Mouse (Mus musculus) cerebellum, adult 11-12 months (tissue): ENCODE results near the gene Lman2l.

Source experiments
- DNase-seq: peaks from one replicate; pipeline ENCODE4 v3.0.0; 2022

Gene Lman2l

GRCm38 (mm10) chr1:36457388-36458014, 12.4 kb upstream of the Lman2l start:
- DNase-seq, result no peak

DNA sequence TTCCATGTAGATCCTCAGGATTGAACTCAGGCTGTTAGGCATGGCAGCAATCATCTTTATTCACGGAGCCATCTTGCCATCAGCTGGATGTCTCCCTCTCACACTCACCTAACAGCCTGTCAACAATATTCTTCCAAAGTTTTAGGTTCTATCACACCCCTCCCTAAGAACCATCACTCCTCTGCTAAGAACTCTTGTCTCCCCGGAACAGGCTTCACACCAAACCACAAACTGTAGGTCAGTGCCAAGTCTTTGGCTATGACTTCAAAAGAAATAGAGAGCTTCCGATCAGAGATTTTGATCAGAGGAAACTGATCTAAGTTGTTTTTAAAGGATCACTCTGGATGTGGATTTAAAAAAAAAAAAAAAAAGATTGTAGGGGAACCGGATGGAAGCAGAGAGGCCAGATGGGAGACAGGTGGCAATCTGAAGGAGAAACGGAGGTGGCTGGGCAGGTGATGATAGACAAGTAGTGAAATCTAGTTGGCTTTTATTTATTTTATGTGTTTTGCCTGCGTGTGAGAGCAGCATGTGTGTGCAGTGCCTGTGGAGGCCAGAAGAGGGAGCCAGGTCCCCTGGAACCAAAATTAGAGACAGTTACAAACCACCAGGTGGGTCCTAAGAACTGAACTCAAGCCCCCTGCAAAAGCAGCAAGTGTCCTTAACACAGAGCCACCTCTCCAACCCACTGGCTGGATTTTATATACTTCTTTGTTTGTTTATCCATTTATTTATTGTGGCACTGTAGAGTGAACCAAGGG, 9.2 kb upstream of the Lman2l start:
- no peak for DNase-seq

- DNase-seq, result no peak
Measured at GRCm38 (mm10) chr1:36446841-36447240, 1.8 kb upstream of the Lman2l start.

- DNase-seq, result no peak
Measured at GRCm38 (mm10) chr1:36446106-36446824, 1.2 kb upstream of the Lman2l start.

GRCm38 (mm10) chr1:36445508-36445907, 437 bp upstream of the Lman2l start:
- DNase-seq, result no peak

DNA sequence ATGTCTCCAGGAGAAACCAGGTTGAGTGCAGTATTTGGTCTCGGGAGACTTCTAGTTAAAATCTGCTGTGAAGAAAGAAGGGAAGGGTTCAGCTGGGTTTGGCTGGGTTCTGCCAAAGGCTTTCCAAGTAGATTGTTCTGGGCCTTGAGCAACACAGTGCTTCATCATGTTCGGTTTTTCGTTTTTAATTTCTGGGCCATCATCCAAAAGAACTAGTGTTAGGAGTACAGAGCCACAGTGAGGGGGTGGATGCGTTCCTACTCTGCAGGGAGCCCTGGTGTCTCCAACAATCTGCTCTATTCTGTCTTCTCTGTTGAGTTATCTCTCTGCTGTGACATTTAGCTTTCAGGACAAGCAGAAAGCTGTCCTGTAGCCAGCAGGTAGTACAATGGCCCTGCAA, 4.0 kb downstream of the Lman2l start:
- peak; percentile 73 for DNase-seq

- DNase-seq, result no peak
Measured at GRCm38 (mm10) chr1:36437223-36437622, 7.8 kb downstream of the Lman2l start.

GRCm38 (mm10) chr1:36436515-36436914, 8.6 kb downstream of the Lman2l start:
- DNase-seq, result no peak

DNA sequence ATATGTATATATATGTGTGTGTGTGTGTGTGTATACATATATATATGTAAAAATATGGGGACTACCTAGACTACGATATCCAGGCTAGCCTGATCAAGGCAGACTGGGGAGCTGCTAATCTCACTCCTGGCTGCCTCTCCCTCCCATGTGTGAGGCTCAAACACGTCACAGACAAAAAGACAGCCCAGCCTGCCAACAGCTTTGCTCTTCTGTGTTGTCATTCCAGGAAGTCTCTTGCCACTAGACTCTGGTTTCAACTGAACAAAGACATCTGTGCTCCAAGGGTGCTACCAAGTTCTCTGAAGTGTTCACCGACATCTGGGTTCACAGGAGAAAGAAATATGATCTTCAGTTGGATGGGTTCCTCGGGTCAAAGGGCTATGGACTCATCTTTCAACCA, 10.0 kb downstream of the Lman2l start:
- DNase-seq, result no peak

DNA sequence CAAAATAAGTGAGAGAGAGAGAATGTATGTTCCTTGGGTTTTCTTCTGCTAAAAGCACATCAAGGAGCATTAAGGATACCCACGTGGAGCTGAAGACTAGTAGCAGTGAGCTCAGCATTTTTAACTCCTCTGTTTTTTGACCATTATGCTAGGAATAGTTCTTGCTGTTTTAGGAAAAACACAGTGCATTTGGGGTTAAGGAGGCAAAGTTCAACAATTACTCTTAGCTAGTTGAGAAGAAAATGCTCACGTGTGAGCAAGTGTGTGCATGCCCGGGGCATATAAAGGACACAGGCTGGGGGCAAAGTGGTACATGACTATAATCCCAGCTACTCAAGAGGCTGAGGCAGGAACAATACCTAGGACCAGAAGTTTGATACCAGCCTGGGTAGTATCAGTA, 11.5 kb downstream of the Lman2l start:
- no peak for DNase-seq

DNA sequence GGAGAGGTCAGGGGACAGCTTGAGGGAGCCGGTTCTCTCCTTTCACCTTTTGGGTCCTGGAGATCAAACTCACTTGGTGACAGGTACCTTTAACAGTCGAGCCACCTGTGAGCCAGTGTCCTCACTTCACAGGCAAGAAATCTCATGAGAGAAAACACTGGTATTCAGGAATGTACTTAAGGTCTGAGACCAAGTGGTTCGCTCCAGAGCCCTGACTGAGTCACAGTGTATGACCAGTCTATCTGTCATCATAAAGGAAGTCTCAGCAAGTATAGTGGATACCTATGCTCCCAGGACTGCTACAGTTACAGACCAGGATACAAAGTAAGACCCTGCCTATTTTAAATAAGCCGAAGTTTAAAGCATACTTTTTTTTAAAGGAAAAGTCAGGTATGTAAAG, 12.1 kb downstream of the Lman2l start:
- no peak for DNase-seq

GRCm38 (mm10) chr1:36429511-36429910, 15.6 kb downstream of the Lman2l start:
- DNase-seq, result no peak

DNA sequence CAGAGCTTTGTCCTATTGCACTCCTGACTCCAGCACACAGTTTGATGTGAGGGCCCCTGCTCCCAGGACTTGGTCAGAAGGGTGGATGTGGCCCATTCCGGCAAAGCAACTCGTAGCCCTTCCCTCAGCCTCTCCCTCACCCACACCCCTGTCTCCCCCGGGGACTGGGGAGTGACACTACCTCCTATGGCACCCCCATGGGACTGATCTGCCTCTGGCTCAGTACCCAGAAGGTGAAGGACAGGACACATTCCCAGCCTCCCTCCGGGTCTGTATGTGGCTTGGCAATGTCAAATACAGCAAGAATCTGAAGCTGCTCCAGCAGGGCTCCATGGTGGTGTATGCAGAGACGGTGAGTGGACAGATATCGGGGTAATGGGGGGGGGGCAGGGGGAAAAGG, 40.5 kb downstream of the Lman2l start:
- DNase-seq, result no peak

DNA sequence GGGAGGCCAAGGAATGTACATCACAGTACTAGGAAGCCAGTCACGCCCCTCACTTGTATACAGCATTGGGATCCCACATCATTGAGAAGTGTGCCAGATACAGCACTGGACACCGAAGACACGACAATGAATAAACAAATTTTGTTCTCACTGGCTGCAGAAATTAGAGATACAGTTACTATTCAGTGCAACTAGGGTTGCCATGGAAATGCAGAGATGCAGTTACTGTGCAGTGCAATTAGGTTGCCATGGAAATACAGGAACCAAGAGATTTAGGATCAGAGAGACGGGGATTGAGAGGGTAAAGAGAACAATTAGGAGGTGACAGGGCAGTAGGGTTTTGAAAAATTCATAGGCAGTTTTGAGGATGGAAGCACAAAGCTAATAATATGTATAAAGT, 43.6 kb downstream of the Lman2l start:
- no peak for DNase-seq

DNA sequence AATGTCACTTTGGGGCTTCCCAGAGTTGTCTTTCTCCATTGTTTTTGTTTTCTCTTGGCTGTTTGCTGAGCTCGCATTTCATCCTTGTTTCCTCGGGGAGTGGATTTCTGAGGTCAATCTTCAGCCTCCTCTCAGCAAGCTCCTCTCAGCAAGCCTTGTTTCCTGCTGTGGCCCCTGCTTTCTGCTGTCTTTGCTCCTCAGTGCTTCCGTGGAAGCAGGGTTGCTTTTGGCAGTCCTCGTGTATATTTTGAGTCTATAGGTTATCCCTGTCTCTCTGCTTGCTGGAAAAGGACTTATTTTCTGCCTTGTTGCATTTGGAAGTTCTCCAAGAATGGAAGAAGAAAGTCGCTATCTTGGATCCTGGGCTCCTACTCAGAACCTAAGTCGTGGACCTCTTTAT, 48.0 kb downstream of the Lman2l start:
- no peak for DNase-seq

DNA sequence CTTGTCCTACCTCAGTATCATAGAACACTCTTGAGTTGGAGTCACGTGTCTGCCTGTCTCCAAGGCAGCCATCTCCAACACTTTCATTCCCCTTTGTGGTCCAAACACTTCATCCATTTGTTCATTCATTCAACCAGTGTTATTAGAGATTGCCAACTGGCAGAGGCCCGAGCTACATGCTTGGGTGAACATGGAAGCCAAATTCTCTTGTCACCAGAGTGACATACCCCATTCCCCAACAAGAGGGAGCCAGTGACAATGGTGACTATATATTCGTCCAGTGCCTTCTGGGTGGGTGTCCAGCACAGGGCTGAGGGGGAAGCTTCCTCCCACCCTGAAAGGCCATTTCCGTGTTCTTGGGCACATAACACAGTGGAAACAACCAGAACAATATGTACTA, 65.5 kb downstream of the Lman2l start:
- no peak for DNase-seq

- no peak for DNase-seq
Measured at GRCm38 (mm10) chr1:36378880-36379279, 66.2 kb downstream of the Lman2l start.

DNA sequence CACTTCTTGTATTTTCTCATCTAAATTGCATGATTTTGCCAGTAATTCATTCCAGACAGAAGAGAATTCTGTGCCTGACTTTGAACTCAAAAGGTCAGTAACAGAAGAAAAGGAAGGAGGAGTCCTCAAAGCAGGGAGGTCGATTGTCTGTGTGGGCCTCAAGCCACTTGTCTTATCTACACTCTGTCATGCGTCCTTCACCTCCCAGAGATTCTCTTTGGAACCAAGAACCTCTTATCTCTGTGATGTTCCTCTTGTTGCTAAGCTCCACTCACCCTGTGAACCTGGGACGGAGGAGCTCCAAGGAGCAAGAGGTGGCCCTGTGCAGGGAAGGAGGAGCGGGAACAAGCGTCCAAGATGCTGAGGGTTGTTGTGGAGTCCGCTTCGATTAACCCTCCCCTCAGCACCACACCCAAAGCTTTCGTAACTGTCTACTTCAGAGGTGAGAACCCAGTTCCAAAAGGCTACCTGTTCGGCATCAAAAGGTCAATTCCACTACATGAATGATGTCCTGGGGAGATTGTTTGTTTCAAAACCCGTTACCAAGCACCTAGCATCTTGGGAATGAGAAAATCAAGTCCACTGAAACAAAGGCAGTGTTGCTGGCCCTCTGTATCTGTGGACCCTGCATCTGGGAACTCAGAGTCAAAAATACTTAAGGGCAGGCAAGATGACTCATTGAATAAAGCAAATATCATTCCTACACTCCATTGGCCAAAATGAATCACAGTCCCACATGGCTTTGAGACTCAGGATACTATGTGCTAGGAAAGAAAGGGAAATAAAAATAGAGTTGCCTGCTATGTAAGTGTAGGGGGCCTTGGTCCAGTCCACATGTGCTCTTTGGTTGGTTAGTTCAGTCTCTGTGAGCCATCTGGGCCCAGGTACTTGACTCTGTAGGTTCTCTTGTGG, 72.9 kb downstream of the Lman2l start, which contains the start of gene Fer1l5:
Fer1l5 (plus strand) TSS at position 358 of the 912 bp plus-strand sequence.
- no peak for DNase-seq

DNA sequence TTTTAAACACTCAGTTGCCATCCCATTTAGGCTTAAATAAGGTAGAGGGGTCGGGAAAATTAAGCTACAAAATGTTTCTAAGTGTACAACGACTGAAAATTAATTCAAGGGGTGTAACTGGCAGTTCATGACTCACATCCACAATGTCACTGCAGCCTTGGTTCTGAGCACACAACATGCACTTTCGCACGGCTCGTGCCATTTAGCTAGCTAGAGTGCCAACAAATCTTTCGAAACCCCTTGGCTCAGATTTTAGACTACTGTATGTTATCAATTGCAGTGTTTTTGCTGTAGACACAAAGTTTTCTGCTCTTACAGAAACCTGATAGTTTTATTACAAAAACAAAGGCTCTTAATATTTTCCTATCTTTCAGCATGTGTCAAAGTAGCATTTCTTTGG, 74.2 kb downstream of the Lman2l start:
- DNase-seq, result no peak
